Mouse (Mus musculus) lung, adult 2 months (tissue): ENCODE results near the gene Gm20388.

ENCODE experiments used
- CTCF ChIP-seq: fragments of 200-500 bp; IDR thresholded peaks from 2 replicates; pipeline ENCODE4 v1.5.1; 2011; ENCODE audit warnings: mild to moderate bottlenecking, low read length, control low read depth; ENCODE audit not compliant: insufficient read depth
- POLR2A ChIP-seq: fragments of 200-500 bp; IDR thresholded peaks from 2 replicates; pipeline ENCODE4 v1.6.1; 2011; ENCODE audit warnings: low read depth, mild to moderate bottlenecking, control low read depth, low read length, borderline replicate concordance; ENCODE audit errors: extremely low read depth

- TF ChIP-seq POLR2A (no peak), CTCF (no peak)
These were observed 2835.8 kb downstream of the Gm20388 start for GRCm38 (mm10) chr8:122746439-122746838.
